Mouse (Mus musculus) right cerebral cortex, postnatal 25 days (tissue): ENCODE measurements around the gene Pp2d1.
A peak's percentile ranks its signal among the peaks of the same experiment; 100 is the strongest.
"Not testable (repeated sequence)": the region's sequence is repeated elsewhere in the genome, so short reads cannot be mapped to it uniquely, and the experiment has no call there.

Experiments
- DNase-seq: peaks from one replicate; pipeline ENCODE4 v3.0.0; 2022

Gene Pp2d1

GRCm38 (mm10) chr17:53539351-53539750 lies at the start of gene Pp2d1:
Pp2d1 (minus strand) TSS chr17:53539451.
- DNase-seq, result not testable (repeated sequence)

- DNase-seq, result no peak
Observed at GRCm38 (mm10) chr17:53588097-53588855, 49.0 kb upstream of the Pp2d1 start.

DNA sequence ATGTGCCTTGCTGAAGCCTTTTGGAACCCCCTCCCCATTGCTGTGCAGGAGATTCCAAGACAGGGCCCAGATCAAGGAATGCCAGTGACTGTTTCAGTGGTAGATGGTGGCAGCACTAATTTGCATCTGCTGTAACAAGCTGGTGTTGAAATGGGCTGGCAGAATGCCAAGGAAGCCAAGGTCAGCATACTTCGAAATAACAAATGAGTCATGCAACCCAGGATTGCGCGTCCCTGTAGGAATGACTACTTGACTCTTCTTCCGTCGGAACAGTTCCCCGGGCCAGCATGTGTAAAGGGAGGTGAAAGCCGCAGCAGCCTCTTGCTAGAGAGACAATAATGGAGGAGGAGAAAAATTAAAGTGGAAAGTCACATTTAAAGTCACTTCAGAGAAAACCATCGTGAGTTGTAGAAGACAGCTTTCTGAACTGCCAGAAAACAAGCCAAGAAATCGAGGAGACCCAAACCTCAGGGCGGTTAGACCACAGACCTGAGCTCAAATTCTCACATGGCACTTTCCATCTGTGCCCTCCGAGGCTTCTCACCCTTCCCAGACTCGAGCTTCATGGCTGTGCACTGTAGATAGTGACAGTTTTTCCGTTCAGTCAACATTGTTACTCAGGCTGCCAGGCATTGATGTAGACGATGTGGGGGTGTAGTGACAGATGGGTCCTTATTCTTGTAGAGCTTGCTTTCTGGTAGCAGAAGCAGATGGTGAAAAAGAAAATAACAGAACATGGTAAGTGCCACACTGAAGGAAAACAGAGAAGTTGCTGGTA lies 48.0 kb upstream of the Pp2d1 start:
- DNase-seq, result peak; percentile 71

GRCm38 (mm10) chr17:53583846-53584579 lies 44.8 kb upstream of the Pp2d1 start:
- DNase-seq, result no peak

DNA sequence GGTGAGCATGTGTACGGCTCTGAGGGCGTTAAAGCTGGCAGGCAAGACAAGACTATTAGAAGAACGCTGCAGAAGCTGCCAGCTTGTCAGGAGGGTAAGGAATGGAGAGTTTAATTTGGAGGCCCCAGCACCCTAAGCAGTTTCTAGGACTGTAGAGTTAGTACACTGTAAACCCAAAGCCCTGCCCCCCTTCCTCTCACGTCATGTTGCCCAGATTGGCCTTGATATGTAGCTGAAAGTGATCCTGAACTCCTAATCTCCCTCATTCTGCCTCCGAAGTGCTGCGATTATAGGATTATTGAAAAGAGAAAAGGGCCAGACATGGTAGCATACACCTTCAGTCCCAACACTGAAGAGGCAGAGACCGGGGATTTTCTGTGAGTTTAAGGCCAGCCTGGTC lies 43.6 kb upstream of the Pp2d1 start:
- no peak for DNase-seq

GRCm38 (mm10) chr17:53582026-53582585 lies 42.9 kb upstream of the Pp2d1 start:
- DNase-seq, result no peak

DNA sequence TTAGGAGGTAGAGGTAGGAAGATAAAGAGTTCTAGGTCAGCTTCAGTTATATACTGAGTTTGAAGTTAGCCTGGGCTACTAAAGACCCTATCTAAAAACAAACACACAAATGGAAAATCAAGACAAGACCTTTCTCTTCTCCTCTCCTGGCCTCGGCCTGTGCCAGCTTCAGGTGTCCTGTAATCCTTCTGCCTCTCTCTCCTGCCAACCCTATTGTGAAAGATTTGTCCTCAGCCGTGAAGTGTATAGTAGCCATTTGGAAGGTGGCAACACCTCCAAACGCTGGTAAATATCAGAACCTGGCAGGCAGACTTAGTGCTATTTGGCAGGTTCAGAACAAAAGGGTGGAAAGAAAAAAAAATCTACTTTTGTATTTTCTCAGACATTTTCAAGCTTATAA lies 41.0 kb upstream of the Pp2d1 start:
- no peak for DNase-seq

- DNase-seq, result no peak
Observed at GRCm38 (mm10) chr17:53579612-53580011, 40.4 kb upstream of the Pp2d1 start.

DNA sequence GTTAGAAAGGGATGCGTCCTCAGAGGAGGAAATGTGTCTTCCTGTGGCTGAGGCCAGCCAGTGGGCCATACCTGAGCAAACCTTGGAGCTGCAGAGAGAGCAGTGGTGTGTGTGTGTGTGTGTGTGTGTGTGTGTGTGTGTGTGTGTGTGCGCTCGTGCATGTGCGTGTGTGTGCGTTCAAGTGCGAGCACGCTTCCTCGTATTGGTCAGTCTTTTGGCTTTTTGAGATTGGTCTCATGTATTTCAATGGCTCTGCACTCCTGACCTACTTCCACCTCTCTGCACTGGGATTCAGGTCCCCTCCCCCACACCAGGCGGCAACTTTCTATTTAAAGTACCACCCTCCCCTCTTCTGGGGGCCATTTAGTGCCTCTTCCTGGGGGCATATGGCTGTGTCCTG lies 39.5 kb upstream of the Pp2d1 start:
- no peak for DNase-seq

DNA sequence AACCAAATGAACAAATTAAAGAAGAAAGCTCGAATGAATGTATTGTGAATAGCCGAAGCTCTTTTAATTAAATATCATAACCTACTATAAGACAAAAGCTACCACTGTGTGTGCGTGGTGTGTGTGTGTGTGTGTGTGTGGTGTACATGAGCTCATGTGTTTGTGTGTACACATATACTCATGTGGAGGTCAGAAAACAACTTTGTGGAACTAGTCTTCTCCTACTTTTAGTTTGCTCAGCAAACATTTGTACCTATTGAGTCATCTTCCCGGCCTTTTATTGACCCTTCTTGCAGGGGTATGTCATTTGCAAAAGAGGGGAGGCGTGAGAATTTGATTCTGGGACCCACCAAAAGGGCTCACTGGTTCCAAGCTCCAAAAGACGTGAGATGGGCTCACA lies 39.0 kb upstream of the Pp2d1 start:
- no peak for DNase-seq

DNA sequence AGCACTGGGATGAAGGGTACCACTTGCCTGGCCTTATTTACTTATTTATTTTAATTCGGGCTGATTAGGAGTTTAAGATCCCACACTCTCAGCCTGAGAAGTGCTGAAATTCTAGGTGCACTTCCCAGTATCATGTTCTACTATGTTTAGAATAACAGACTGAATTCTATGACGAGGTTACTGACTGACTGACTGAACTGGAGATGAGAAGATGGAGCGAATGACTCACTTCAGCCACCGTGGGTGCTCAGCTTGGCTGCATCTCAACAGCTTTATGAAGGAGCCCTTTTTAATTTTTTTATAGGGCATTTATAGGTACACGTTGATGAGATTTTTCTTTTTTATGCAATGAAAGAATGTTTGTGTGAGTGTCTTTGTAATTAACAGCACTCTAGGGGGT lies 38.5 kb upstream of the Pp2d1 start:
- DNase-seq, result no peak

DNA sequence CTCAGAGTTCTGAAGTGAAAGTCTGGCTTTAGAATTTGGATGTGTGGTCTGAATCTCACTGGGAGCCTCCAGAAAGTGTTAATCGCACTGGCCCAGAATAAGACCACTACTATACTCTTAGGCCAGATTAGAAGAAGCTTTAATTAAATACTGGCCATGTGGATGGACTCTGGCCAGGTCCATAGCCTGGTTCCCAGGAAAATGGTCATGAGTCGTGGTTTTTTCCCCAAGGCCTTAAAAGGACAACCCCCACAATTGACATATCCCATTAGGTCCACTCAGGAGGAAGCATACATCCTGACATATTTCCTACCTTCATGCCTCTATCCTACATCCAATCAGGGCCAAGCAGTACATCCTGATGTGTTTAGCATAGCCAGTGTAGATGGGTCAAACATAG lies 37.9 kb upstream of the Pp2d1 start:
- DNase-seq, result no peak

- DNase-seq, result no peak
Observed at GRCm38 (mm10) chr17:53573019-53573556, 33.8 kb upstream of the Pp2d1 start.

DNA sequence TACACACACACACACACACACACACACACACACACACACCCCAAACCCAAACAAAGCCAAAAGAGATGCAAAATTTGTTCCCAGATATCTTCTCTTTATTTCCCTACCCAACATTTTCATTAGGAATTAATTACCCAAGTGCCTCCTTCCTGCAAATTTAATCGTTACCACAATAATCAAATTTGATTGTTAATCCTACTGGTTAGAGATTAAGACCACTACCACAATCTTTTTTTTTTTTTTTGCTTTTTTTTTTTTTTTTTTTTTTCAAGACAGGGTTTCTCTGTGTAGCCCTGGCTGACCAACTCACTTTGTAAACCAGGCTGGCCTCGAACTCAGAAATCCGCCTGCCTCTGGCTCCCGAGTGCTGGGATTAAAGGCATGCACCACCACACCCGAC lies 31.7 kb upstream of the Pp2d1 start:
- DNase-seq, result not testable (repeated sequence)

DNA sequence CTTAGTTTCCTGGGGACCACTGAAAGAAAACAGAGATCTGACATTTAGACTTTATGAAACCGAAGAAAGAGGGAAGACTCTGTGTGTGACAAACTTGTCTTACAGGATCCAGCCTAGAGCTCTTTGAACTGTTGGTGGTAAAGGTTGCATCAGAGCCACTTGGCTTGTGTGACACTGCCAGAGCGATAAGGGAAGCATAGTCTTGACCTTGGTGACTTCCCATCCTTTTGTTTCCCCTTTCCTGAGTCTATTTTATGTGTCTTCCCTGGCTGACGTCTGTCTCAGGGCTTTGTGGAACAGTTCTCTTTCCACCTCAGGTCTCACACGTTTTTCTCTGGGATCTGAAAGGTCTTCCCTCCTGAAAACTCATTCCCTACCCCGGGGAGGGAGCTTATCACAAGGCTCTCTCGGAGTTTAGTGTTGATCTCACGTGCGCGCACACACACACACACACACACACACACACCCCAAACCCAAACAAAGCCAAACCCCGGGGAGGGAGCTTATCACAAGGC lies 31.2 kb upstream of the Pp2d1 start:
- no peak for DNase-seq

- DNase-seq, result no peak
Observed at GRCm38 (mm10) chr17:53569829-53570228, 30.6 kb upstream of the Pp2d1 start.

- no peak for DNase-seq
Observed at GRCm38 (mm10) chr17:53568734-53569386, 29.6 kb upstream of the Pp2d1 start.

DNA sequence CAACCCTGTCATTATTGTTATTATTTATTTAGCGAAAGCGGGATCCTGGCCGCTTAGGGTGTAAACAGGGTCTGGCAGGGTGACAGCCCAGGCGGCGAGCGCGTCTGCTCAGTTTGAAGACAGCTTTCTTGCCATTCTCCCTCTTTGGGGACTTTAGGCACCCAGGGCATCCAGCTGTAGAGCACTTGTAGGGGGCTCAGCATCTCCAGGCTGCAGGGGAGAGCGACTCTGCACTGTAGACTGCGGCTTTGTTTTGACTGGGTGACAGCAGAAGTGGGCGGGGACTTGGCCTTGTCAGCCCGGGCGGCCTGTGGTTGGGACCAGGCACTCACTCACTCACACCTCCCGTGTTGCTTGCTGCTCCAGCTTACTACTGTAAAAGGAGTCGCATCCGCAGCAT lies 28.9 kb upstream of the Pp2d1 start:
- DNase-seq, result peak; percentile 44

DNA sequence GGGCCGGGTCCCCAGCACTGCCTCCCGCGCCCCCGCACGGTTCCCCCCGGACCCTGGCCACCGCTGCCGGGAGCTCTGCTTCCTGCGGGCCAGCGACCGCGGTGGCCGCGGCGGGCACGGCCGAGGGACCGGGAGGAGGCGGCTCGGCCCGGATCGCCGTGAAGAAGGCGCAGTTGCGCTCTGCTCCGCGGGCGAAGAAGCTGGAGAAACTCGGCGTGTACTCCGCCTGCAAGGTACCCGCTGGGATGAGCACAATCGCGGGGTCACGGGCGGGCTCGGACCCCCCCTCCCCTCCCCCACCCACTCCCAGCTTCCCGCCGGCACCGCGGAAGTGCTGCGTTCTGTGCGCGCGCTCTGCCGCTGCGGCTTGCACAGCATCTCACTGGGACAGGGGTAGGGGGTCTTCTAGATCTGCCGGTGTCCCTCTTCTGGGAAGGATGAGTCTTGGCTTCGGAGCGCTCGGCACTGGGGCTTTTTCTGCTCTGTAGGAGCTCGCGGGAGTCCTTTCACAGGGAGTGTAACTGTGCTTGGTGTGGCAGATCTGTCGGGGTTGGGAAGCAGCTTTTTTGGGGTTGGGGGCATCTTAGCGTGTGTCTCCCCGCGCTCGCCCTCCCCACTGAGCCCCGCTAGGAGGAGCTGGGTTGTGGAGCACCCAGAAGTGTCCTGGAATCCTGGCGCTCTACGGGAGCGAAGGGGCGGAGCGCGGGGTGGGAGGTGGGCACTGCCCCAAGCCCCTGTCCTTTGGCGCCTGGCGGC lies 28.3 kb upstream of the Pp2d1 start:
- peak; percentile 48 for DNase-seq

- peak; percentile 68 for DNase-seq
Observed at GRCm38 (mm10) chr17:53566919-53567345, 27.7 kb upstream of the Pp2d1 start.

GRCm38 (mm10) chr17:53566161-53566918 lies 27.1 kb upstream of the Pp2d1 start, which contains the start of gene Kat2b:
Kat2b (plus strand) TSS chr17:53566861.
- no peak for DNase-seq
